Mouse (Mus musculus) olfactory bulb, adult 2 months (tissue): ENCODE measurements around the gene Ngf.

ENCODE experiments used
- CTCF ChIP-seq: fragments of 200-500 bp; IDR thresholded peaks from 2 replicates; pipeline ENCODE4 v1.5.1; 2012; ENCODE audit warnings: low read depth, mild to moderate bottlenecking, low read length, moderate library complexity; ENCODE audit not compliant: insufficient read depth
- POLR2A ChIP-seq: fragments of 200-500 bp; IDR thresholded peaks from 2 replicates; pipeline ENCODE4 v1.6.1; 2012; ENCODE audit warnings: mild to moderate bottlenecking, low read depth, low read length, moderate library complexity; ENCODE audit not compliant: insufficient read depth

DNA sequence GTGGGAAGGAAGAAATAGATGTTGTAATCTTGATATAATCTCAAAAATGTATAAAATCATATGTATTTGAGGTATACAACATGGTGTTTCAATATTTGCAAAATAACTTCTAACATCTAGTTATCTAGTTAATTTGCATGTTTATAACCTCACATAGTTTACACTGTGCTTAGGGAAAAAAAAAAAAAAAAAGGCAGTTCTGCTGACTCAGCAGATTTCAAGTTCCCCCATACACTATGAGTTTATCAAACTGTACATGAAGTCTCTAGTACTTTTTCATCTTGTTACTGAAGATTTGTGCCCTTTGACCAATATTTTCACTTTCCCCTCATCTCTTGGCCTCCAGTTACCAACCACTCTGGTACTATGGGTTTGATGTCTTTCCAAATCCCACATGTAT, 86.9 kb downstream of the Ngf start:
- TF ChIP-seq CTCF = no peak
- TF ChIP-seq POLR2A = no peak
